Mouse (Mus musculus) monocyte, adult 5-6 weeks (primary cell): Measurements from ENCODE around the gene Tsfm. TPM values are rescaled to one million over a fixed set of nuclear protein-coding genes. Genes with fewer than 3 reads are reported as not detected.

ENCODE experiments used
- ATAC-seq: fragments of 153-309, 156-312 bp; replicated peaks from 2 replicates; pipeline ENCODE4 v1.8.0; 2017; ENCODE audit warnings: mild to moderate bottlenecking; ENCODE audit not compliant: low TSS enrichment, insufficient number of reproducible peaks, severe bottlenecking, poor library complexity, low FRiP score
- total RNA-seq: library from RNA; stranded (forward); fragments of 200-1000, 200-491, 200-594 nt; gene quantifications from 3 replicates; pipeline ENCODE4 v1.2.3, GENCODE M21; 2017

The Tsfm gene
- total RNA-seq, 1 experiment from 2014 or later: 13.9 TPM

GRCm38 (mm10) chr10:126997340-126998113 is 33.1 kb downstream of the Tsfm start:
- no peak for ATAC-seq

GRCm38 (mm10) chr10:126993621-126994020 is 37.0 kb downstream of the Tsfm start:
- ATAC-seq: no peak

GRCm38 (mm10) chr10:126991676-126992075 is 39.0 kb downstream of the Tsfm start:
- no peak for ATAC-seq

DNA sequence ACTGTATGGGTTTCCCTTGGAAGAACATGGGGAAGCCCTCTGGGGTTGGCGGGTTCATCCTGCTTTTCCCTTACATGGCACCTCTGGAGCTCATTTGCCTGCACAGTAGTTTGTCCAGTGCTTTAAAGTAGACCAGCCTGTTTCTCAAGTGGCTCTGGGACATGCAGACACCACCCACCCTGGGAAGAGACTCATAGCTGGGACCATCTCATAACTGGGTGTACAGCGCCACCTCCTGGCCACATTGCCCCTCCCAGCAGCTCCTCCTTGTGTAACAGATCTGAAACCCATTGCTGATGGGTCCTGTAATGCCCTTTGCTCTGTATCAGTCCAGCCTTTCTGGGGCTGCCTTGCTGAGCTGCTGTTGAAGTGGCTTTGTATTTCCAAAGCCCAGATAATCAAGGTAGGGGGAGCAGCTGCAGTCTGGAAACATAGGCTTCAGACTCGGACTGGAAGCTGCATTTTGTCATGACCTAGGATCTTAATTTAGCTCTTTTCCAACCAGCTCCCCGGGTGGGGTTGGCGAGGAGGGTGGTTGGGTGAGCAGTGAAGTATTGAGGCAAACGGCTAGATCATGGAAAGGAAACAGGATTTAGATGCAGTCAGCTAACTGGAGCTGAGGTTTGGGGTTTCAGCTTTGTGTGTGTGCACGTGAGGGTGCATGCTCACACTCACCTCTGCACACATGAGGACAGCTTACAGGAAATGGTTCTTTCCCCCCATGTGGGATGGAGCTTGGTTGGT is 40.2 kb downstream of the Tsfm start:
- peak; percentile 71 for ATAC-seq

DNA sequence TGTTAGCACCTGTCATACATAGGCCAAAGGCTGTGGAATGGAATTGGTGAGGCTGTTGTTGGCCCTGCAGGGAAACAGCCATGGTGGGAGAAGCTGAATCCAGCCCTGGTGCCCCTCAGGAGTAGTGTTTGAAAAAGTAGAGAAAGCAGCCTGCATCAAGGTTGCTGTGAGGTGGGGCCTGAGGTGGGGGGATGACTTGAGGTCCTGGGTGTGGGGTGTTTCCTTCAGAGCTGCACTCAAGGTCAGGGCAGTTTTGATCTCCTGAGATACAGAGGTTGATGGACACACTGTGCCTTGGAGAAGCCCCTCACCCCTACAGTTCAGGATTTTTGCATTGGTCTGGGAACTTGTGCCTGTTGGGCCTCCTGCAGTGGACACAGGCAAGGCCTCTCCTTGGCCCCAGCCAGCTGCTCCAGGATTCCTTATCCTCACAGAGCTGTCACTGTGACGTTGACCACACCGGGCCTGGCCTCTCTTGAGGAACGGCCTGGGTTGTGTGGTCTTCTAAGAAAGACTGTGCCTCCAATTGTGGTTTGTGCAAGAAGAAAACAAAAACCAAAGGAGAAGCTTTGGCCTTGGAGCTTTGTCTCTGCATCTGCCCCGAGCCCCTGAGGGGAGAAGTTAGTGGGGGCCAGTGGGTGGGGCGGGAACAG is 42.0 kb downstream of the Tsfm start:
- ATAC-seq: no peak

- ATAC-seq: no peak
Observed at GRCm38 (mm10) chr10:126987183-126988118, 43.2 kb downstream of the Tsfm start.

DNA sequence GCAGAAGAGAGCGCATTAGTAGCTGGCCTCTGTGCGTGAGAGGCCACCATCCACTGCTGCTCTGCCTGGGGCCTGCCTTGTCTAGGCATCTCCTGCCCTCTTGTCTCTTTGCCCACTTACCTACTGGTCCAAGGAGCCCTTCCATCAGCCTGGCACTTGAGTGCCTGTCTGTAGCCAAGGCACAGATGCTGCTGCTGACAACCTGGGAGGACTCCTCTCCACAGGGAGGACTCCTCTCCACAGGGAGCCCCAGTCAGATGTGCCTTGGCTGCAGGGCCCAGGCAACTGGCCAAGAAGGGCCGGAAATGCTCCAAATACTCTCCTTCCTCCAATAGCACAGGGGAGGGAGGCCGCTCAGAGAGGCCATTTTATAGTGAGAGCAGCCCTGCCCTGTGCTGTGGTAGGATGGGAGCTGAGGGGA is 44.1 kb downstream of the Tsfm start:
- no peak for ATAC-seq

GRCm38 (mm10) chr10:126985579-126985978 is 45.1 kb downstream of the Tsfm start:
- ATAC-seq: no peak

GRCm38 (mm10) chr10:126985127-126985526 is 45.5 kb downstream of the Tsfm start:
- no peak for ATAC-seq

- no peak for ATAC-seq
Observed at GRCm38 (mm10) chr10:126984189-126985004, 46.2 kb downstream of the Tsfm start.

DNA sequence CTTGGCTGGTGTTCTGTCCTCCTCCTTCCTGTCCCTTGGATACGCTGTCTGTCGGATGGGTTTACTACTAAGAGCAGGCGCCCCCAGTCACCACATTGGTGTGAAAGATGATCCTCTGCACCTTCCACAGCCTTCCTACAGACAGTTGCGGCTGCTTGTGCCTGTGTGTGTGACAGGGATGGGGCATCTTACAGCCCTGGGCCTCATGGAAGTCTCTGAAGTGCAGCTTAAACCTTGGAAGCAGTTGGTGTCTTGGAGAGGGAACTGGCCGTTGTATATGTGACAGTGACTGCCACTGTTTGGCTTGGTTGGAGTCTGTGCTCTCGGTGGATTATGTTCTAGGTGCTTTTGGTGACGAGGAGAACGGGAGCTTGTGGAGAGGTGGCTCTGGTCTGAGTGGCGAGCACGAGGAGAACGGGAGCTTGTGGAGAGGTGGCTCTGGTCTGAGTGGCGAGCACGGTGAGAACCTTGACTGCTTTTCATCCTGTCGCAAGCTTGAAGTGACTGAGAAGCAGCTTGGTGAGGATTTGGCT is 47.4 kb downstream of the Tsfm start:
- no peak for ATAC-seq

GRCm38 (mm10) chr10:126981746-126982145 is 48.9 kb downstream of the Tsfm start:
- ATAC-seq: no peak

DNA sequence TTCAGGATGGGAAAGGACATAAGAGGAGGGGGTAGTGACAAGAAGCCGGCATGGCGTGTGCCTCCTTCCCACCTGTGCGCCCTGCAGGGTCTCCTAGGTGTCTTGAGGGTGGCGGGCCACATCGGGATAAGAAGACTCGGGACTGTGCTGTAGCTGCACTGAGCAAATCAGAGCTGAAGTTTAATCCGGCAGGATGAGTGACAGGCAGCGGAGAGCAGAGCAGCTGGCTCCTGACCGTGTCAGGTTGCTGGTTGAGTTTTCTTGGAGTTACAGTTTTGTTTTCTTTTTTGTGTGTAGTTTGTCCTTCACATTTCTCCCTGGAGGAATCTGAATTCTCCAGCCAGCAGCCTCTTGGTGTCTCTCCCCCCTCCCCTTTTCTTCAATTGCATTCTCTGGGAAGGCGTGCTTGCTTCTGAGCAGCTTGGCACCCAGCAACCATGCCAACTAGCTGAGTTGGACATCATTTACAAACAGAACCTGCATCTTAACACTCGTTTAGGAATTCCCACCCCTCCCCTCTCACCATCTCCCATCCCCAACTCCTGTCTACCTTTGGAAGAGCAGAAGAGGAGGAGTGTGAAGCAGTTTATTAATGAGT is 49.6 kb downstream of the Tsfm start:
- no peak for ATAC-seq

- ATAC-seq: no peak
Observed at GRCm38 (mm10) chr10:126980221-126980932, 50.3 kb downstream of the Tsfm start.

DNA sequence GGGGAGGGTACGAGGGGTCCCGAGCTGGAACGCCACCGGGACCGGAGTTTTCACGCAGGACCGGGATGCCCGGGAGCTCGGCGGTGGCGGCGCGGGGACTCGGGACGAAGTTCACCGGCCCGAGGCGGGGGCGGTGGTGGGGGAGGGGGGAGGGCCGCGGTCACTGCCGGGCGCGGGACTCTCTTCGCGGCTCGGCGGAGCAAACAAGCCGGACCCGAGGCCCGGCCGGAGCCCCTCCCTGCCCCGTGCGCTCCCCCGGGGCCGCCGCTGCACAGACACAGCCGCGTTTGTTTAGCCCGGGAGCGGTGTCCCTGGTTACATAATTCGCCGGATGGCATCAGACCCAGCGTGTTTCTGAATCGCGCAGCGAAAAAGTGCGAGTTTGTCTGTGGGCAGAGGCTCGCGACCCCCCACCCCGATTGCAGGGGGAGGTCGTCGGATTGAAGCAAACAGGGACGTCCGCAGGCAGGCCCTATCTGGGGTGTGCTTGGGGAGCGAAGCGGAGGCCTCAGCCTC is 50.9 kb downstream of the Tsfm start:
- ATAC-seq: no peak

DNA sequence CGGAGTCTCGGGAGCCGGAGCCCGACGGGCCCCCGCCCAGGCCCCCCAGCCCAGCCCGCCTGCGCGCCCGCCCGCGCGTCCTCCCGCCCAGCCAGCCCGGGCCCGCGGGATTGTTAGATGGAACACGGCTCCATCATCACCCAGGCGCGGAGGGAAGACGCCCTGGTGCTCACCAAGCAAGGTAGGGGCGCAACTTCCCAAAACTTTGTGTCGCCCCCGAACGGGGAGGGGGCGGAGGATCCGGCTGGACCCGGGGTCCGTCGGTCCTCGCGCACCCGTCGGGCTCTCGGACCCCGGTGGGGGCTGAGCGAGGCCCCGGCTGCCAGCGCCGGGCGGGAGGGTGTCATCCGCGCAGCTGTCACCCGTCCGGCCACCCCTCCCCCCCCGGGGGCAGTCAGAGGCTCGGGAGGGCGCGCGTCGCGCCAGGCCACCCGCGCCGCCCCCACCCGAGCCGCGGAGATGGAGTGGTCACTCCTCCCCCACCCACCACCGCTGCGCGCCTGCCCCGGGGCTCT is 51.5 kb downstream of the Tsfm start:
- no peak for ATAC-seq
